Mouse (Mus musculus): ENCODE data around the gene Rgl1. TPM values are rescaled to one million over a fixed set of nuclear protein-coding genes. Genes with fewer than 3 reads are reported as not detected.

The Rgl1 gene
- total RNA-seq, 2 experiments from 2014 or later: 70.8 to 73.7 TPM

- DNase-seq: no peak
Measured at GRCm38 (mm10) chr1:152581127-152581905, 184.8 kb downstream of the Rgl1 start.

- peak; percentile 38 for DNase-seq
Measured at GRCm38 (mm10) chr1:152578944-152579343, 187.2 kb downstream of the Rgl1 start.

GRCm38 (mm10) chr1:152578108-152578721, 187.9 kb downstream of the Rgl1 start:
- no peak for DNase-seq

- no peak for DNase-seq
Measured at GRCm38 (mm10) chr1:152576614-152577144, 189.5 kb downstream of the Rgl1 start.

GRCm38 (mm10) chr1:152575096-152575495, 191.1 kb downstream of the Rgl1 start:
- DNase-seq: no peak

GRCm38 (mm10) chr1:152573470-152574059, 192.6 kb downstream of the Rgl1 start:
- DNase-seq: no peak

GRCm38 (mm10) chr1:152572755-152573469, 193.2 kb downstream of the Rgl1 start:
- DNase-seq: no peak

- no peak for DNase-seq
Measured at GRCm38 (mm10) chr1:152571340-152571739, 194.8 kb downstream of the Rgl1 start.

- DNase-seq: no peak
Measured at GRCm38 (mm10) chr1:152570681-152571080, 195.5 kb downstream of the Rgl1 start.

- DNase-seq: no peak
Measured at GRCm38 (mm10) chr1:152563282-152563681, 202.9 kb downstream of the Rgl1 start.

- no peak for DNase-seq
Measured at GRCm38 (mm10) chr1:152562877-152563276, 203.3 kb downstream of the Rgl1 start.

- DNase-seq: peak; percentile 54
Measured at GRCm38 (mm10) chr1:152560477-152560876, 205.7 kb downstream of the Rgl1 start.

- peak; percentile 62 for DNase-seq
Measured at GRCm38 (mm10) chr1:152556576-152557281, 209.4 kb downstream of the Rgl1 start.

- peak; percentile 87 for DNase-seq
Measured at GRCm38 (mm10) chr1:152555944-152556573, 210.1 kb downstream of the Rgl1 start.

GRCm38 (mm10) chr1:152553912-152554547, 212.1 kb downstream of the Rgl1 start:
- no peak for DNase-seq

GRCm38 (mm10) chr1:152550973-152551372, 215.2 kb downstream of the Rgl1 start:
- DNase-seq: no peak

GRCm38 (mm10) chr1:152550544-152550943, 215.6 kb downstream of the Rgl1 start:
- DNase-seq: no peak

GRCm38 (mm10) chr1:152549061-152549738, 217.0 kb downstream of the Rgl1 start:
- no peak for DNase-seq

- no peak for DNase-seq
Measured at GRCm38 (mm10) chr1:152543449-152544159, 222.5 kb downstream of the Rgl1 start.
